Mouse (Mus musculus) kidney, embryonic 15.5 days (tissue): ENCODE data around the gene Acoxl. TPM values are rescaled to one million over a fixed set of nuclear protein-coding genes. Genes with fewer than 3 reads are reported as not detected.

Experiments
- ATAC-seq: fragments of 200-750 bp; cut with Nextera tagmentation; replicated peaks from 2 replicates; pipeline ENCODE4 v1.8.0; 2017; ENCODE audit warnings: moderate TSS enrichment; ENCODE audit not compliant: low FRiP score
- H3K27ac ChIP-seq: fragments of 300-500 bp; sonication (generic); 2 replicates; pipeline ENCODE4 v1.5.1; 2015; ENCODE audit warnings: mild to moderate bottlenecking, inconsistent platforms
- H3K27me3 ChIP-seq: fragments of 300-500 bp; sonication (generic); 2 replicates; pipeline ENCODE4 v1.6.1; 2015; ENCODE audit warnings: inconsistent platforms
- H3K36me3 ChIP-seq: fragments of 300-500 bp; sonication (generic); 2 replicates; pipeline ENCODE4 v1.6.1; 2015; ENCODE audit warnings: inconsistent platforms
- H3K4me1 ChIP-seq: fragments of 300-500 bp; sonication (generic); 2 replicates; pipeline ENCODE4 v1.6.1; 2015; ENCODE audit warnings: inconsistent platforms
- H3K4me2 ChIP-seq: fragments of 300-500 bp; sonication (generic); 2 replicates; pipeline ENCODE4 v1.6.1; 2015; ENCODE audit warnings: moderate library complexity, mild to moderate bottlenecking, inconsistent platforms
- H3K4me3 ChIP-seq: fragments of 300-500 bp; sonication (generic); replicated peaks from 2 replicates; pipeline ENCODE4 v1.5.1; 2015; ENCODE audit warnings: mild to moderate bottlenecking, inconsistent platforms
- H3K9ac ChIP-seq: fragments of 300-500 bp; sonication (generic); 2 replicates; pipeline ENCODE4 v1.6.1; 2015; ENCODE audit warnings: mild to moderate bottlenecking, inconsistent platforms
- H3K9me3 ChIP-seq: fragments of 300-500 bp; sonication (generic); replicated peaks from 2 replicates; pipeline ENCODE4 v1.6.1; 2016; ENCODE audit warnings: inconsistent platforms
- WGBS: fragments of 180-500 bp; shearing (Covaris S2); methylation state at CpG from one replicate; pipeline ENCODE4 v1.1.7; 2015; ENCODE audit warnings: mixed read lengths; 5-methylcytosine and 5-hydroxymethylcytosine counted together
- polyA plus RNA-seq: library from polyadenylated mRNA; unstranded; fragments of >200 nt; fragmentation: Nextera tagmentation; extraction: Ambion mirVana; gene quantifications from 2 replicates; pipeline ENCODE4 v1.2.1, GENCODE M21; 2015

Acoxl gene
- polyA plus RNA-seq, 1 experiment from 2014 or later: 0.74 TPM

DNA sequence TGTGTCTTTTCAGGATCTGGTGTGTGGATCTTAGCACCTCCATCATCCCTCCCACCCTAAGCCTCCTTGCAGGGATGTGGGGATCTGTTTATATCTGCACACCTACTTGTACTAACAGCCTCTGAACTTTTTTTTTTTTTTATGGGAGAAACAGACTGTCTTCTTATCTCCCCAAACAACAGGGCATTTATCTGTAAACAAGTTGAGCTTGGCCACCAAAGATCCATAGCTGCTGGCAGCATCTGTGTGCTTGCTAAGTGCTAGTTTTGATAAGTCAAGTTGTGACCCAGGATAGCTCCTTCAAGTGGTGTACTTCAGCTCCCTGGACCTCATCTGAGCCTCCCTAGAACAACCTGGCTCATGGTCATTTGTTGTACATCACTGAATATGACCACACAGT, 305.3 kb downstream of the Acoxl start:
- ATAC-seq: no peak
- Histone ChIP-seq H3K27me3 (no peaks in the 10 kb centered on the region), H3K9me3 (no peaks in the 10 kb centered on the region), H3K4me2 (no peak overlapping the region), H3K4me1 (peaks cover 32% of the 10 kb centered on the region), H3K27ac (no peak overlapping the region), H3K9ac (no peak overlapping the region), H3K36me3 (peaks cover 52% of the 10 kb centered on the region), H3K4me3 (no peak overlapping the region)

DNA sequence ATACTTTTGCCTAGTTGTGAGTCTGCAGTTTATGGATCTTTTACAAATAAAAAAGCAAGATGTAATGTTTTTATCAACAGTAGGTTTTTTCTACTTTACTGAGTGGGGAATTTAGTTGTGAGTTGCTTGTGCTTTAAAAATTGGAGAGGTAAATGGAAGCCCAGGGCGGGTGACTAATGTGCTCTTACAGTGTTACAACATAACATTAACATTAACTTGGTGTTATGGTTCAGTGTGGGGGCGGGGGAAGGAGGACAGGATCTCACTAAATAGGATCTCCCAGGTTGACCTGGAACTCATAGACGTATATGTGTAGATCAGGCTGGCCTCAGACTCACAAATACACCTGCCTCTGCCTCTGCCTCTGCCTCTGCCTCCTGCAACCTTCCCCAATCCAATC, 306.8 kb downstream of the Acoxl start:
- peak overlapping the region; percentile 28; the same call in 1 of the 2 replicates for H3K27ac ChIP-seq
- no peak for ATAC-seq
- H3K4me3 ChIP-seq: no peak overlapping the region
- H3K9ac ChIP-seq: no peak overlapping the region
- 51% methylated on average over 3 of the region's 3 CpGs for WGBS
- H3K27me3 ChIP-seq: no peaks in the 10 kb centered on the region
- H3K4me2 ChIP-seq: no peak overlapping the region
- no peaks in the 10 kb centered on the region for H3K9me3 ChIP-seq
- H3K36me3 ChIP-seq: peaks cover 64% of the 10 kb centered on the region
- H3K4me1 ChIP-seq: peaks cover 21% of the 10 kb centered on the region

DNA sequence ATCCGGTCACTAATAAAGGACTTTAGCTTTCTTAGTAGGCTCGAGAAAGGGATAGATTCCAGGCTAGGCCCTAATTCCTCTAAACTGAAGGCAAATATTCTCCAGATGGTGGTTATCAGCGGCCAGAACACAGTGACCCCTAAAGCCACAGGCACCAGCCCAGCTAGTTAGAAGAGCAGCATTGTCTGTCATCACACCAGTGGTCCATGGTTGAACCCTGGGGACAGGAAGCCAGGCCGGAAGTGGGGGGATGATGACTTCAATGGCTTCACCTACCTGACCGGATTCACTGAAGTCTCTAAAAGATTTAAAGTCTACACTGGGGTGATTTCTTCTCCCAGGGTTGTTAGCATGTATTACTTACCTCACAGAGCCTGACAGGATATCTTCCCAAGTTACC, 310.9 kb downstream of the Acoxl start:
- Histone ChIP-seq H3K9me3 (no peaks in the 10 kb centered on the region), H3K4me2 (no peak overlapping the region), H3K4me1 (peaks cover 25% of the 10 kb centered on the region), H3K9ac (no peak overlapping the region), H3K4me3 (no peak overlapping the region), H3K27me3 (no peaks in the 10 kb centered on the region), H3K36me3 (peaks cover 63% of the 10 kb centered on the region), H3K27ac (no peak overlapping the region)
- ATAC-seq: no peak
- WGBS: 76% methylated on average over 5 of the region's 5 CpGs

DNA sequence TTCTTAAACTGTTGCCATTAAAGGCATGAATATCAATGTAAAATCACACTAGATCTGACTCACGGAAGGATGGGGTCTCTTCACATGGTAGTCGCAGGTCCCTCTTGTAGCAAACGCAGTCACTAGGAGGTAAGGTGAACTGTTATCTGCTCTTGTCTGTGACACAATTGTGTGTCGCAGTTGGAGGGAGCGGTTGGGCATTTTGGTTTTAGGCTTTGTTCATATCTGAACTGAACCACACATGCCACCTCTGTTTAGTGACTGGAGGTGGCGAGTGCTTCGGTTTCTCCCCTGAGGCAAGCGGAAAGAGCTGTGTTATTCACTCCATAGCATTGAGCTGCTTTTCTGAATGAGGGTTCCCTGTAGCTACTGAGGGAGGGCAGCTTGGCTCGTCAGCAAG, 313.5 kb downstream of the Acoxl start:
- H3K4me3 ChIP-seq: no peak overlapping the region

DNA sequence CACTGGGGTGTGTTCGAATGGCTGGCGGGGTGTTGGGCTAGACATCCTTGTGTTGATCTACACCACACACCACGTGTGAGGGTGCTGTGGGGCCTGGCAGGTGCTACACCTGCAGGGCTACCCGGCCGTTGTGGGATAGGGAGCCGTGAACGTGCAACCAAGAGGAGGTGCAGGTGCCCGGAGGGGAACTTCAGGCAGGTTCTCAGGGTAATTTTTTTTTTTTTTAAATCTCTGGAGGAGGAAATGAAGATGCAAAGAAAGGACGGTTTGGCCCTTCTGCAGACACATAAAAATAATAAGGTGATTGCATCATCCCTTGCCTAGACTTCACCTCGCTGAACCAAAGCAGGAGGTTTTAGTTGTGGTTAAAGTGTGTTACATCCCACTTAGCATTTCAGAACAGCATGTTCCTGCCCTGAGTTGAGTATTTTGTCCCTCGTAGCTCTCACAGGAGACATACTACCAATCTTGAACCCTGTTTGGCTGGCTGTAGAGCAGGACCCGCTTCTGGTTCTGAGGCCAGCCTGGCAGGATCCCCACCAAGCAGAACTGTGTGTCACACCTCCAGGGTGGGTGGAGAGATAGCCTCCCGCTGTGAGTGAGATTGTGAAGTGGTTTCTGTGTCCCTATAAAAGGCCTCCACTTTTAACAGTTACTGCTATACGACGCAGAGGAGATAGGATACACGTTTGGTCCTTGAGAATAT, 314.3 kb downstream of the Acoxl start:
- no peaks in the 10 kb centered on the region for H3K27me3 ChIP-seq
- H3K4me2 ChIP-seq: no peak overlapping the region
- ATAC-seq: no peak
- no peak overlapping the region for H3K4me3 ChIP-seq
- no peaks in the 10 kb centered on the region for H3K9me3 ChIP-seq
- H3K36me3 ChIP-seq: peaks cover 59% of the 10 kb centered on the region
- no peak overlapping the region for H3K27ac ChIP-seq
- 74% methylated on average over 16 of the region's 16 CpGs for WGBS
- no peak overlapping the region for H3K9ac ChIP-seq
- peaks cover 46% of the 10 kb centered on the region for H3K4me1 ChIP-seq

More for the DNA sequence above, 313.5 kb downstream of the Acoxl start:
- Histone ChIP-seq H3K27me3 (no peaks in the 10 kb centered on the region), H3K9ac (no peak overlapping the region), H3K4me2 (no peak overlapping the region), H3K4me1 (peaks cover 38% of the 10 kb centered on the region), H3K9me3 (no peaks in the 10 kb centered on the region), H3K27ac (no peak overlapping the region), H3K36me3 (peaks cover 67% of the 10 kb centered on the region)
- ATAC-seq: no peak
- 89% methylated on average over 9 of the region's 9 CpGs for WGBS

DNA sequence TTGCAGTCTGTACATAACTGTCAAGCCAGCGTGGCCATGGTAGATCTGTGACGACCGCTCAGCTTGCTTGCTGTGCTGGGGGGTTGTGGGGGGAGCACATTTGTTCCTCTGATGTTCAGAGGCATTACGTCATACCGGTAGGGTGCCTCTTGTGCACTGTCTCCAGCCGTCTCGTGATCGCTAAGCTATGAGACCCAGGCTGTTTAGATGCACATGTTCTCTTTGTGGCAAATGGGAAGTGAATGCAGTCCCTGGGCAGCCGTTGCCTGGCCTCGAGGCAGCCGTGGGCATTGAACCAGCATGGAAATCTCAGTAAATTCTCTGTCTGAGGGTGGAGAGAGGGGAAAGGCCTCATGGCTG, 314.9 kb downstream of the Acoxl start:
- WGBS: 76% methylated on average over 11 of the region's 11 CpGs
- H3K36me3 ChIP-seq: peaks cover 54% of the 10 kb centered on the region
- no peak overlapping the region for H3K27ac ChIP-seq
- H3K4me2 ChIP-seq: no peak overlapping the region
- H3K4me1 ChIP-seq: peaks cover 48% of the 10 kb centered on the region
- no peaks in the 10 kb centered on the region for H3K27me3 ChIP-seq
- ATAC-seq: no peak
- H3K9ac ChIP-seq: no peak overlapping the region
- H3K9me3 ChIP-seq: no peaks in the 10 kb centered on the region
- no peak overlapping the region for H3K4me3 ChIP-seq

DNA sequence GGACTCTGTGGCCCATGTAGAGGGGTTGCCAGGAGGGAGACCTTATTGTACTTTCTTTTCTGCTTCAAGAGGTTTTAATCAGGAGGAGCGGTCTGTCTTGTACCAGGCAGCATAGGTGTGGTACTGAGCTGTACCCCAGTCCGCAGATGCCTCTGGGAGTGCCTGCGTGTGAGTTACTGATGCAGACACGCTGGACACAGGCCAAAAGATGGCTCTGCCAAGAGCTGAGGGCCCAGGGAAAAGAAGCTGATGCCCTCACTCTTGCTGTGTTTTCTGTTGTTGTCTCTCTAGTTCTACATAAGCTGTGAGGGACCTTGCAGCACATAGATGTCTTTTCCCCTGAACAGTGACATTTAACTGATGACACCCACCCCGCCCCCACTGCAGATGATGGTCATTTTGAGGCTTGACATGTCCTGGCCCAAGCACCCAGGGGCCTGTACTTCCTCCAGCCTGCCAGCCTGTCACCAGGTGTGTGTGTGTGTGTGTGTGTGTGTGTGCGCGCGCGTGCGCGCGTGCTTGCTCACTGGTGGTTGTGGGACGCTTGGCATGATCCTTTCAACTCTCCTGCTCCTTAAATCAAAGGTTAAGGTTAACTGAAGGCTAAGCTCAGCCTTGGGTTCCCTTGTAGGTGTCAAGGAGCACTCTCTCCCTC, 316.9 kb downstream of the Acoxl start:
- Histone ChIP-seq H3K4me2 (no peak overlapping the region), H3K36me3 (peaks cover 48% of the 10 kb centered on the region)
- WGBS: 87% methylated on average over 13 of the region's 13 CpGs

DNA sequence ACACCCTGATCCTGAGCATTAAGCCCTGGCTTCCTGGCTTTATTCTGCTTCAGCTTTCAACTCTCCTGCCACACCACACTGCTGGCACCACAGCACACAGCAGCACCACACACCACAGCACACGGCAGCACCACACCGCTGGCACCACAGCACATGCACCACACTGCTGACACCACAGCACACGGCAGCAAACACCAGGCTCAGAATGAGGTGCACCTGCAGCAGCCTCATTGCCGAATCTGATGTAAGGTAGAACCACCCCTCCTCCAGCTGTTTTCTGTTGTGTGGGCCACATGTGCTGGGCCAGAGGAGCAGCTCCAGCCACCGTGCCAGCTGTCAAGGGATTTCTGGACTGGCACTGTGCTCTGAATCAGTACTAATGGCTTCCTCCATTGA, 317.4 kb downstream of the Acoxl start:
- no peaks in the 10 kb centered on the region for H3K9me3 ChIP-seq
- H3K27me3 ChIP-seq: no peaks in the 10 kb centered on the region
- no peak overlapping the region for H3K4me3 ChIP-seq
- H3K4me2 ChIP-seq: no peak overlapping the region
- H3K4me1 ChIP-seq: peaks cover 58% of the 10 kb centered on the region
- peaks cover 43% of the 10 kb centered on the region for H3K36me3 ChIP-seq
- WGBS: 73% methylated on average over 5 of the region's 5 CpGs
- H3K27ac ChIP-seq: no peak overlapping the region
- ATAC-seq: no peak
- no peak overlapping the region for H3K9ac ChIP-seq

More for the DNA sequence above, 316.9 kb downstream of the Acoxl start:
- H3K27ac ChIP-seq: no peak overlapping the region
- no peak overlapping the region for H3K4me3 ChIP-seq
- no peaks in the 10 kb centered on the region for H3K9me3 ChIP-seq
- H3K27me3 ChIP-seq: no peaks in the 10 kb centered on the region
- no peak overlapping the region for H3K9ac ChIP-seq
- peaks cover 58% of the 10 kb centered on the region for H3K4me1 ChIP-seq
- ATAC-seq: no peak

DNA sequence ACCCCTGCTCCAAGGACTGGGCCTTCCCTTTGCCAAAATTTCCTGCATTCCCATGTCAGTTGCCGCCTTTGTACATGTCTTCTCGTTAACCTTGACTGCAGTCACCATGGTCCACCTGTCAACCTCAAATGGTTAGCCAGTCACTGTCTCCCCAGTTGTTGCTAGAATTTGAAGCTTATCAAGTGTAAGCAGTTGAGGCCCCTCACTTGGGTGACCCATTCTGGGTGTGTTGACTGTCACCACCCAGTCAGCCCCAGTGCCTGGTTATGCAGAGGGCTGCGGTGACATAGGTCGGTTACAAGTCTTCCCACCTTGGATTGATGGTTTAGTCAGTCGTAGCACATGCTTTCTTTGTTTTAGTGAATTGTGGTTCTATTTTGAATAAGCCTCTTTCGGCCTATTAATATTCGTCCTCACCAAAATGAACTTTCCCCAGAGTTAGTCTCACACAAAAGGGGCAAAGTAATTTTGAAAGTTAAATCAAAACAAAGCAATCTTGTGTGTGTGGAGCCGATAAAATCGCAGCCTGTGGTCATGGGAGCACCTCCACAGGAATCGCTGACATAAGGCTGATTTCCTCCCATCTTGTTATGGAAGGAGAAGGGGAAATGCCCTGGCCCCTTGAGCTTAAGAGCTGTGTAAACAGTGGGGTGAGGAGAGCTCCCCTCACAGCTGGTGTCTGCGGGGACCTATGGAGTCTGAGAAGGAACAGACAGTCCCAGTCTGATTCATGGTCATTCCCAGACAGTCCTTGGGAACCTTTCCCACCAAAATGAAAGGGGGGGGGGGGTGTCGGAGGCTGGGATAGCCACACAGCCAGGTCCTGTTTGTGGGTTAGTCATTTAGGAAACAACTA, 318.1 kb downstream of the Acoxl start:
- peaks cover 58% of the 10 kb centered on the region for H3K4me1 ChIP-seq
- H3K4me2 ChIP-seq: no peak overlapping the region
- no peaks in the 10 kb centered on the region for H3K9me3 ChIP-seq
- 0 out of 2 replicates have a peak, but pooled peaks have one; percentile 28 for ATAC-seq
- no peaks in the 10 kb centered on the region for H3K27me3 ChIP-seq
- peaks cover 42% of the 10 kb centered on the region for H3K36me3 ChIP-seq
- peak overlapping the region; percentile 18; the same call in 1 of the 2 replicates for H3K27ac ChIP-seq
- no peak overlapping the region for H3K4me3 ChIP-seq
- H3K9ac ChIP-seq: no peak overlapping the region
- WGBS: 51% methylated on average over 12 of the region's 12 CpGs

DNA sequence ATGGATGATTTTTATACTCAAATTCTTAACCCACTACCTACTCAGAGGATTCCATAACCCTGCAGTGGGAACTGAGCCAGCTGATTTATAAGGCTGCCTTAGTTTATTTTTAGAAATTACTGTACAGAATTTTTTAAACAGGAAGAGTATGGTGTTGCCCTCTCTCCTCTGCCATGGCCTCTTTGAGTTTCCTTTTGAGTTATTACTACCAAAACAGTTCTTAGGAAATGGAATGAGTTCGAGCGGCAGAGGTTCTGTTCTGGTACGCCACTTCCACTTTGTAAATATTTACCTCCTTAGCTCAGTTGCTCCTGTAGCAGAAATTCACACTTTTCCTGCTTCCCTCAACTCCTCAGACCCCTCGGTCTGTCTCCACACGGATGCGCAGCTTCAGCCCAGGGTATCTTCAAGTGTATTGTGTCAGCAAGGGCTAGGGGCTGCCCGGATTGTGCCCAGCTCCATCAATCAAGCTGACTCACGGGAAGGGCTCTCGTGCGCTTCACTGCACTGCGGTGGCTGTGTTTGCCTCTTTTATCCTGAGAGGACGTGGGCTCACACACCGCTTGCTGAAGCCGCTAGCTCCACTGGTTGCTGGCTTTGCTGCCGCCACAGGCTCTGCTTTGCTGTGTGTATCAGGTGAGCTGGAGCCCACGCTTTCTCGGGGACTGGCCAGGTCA, 320.2 kb downstream of the Acoxl start:
- Histone ChIP-seq H3K27me3 (no peaks in the 10 kb centered on the region), H3K27ac (peak overlapping the region; percentile 48; the same call in 1 of the 2 replicates), H3K9me3 (no peaks in the 10 kb centered on the region), H3K4me3 (no peak overlapping the region), H3K36me3 (peaks cover 35% of the 10 kb centered on the region), H3K4me1 (peaks cover 50% of the 10 kb centered on the region), H3K9ac (no peak overlapping the region), H3K4me2 (peak overlapping the region; percentile 5; the same call in 1 of the 2 replicates)
- peak; percentile 77 for ATAC-seq
- 28% methylated on average over 17 of the region's 17 CpGs for WGBS

DNA sequence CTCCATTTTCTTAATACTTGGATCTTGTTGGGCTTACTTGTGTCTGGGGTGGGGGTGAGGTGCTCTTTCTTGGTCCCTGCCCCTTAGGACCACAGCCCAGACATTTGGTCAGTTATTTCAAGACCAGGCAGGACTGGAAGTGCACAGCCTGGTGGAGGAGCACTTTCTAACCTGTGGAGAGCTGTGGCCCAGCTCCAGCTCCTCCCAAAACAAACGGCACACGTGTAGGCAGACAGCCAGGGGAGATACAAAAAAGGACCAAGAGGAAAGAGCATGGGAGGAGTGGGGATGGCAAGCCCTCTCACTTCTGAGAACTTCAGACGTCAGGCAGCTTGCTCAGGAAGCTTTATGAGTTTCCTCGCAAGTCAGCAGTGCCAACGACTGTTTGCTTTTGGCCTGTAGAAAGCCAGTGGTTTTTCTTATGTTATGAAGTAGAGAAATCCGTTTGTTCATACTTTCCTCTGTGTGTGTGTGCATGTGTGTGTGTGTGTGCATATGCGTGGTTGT, 321.0 kb downstream of the Acoxl start:
- Histone ChIP-seq H3K4me2 (no peak overlapping the region), H3K36me3 (peaks cover 30% of the 10 kb centered on the region), H3K27me3 (no peaks in the 10 kb centered on the region), H3K9ac (no peak overlapping the region), H3K4me3 (no peak overlapping the region), H3K9me3 (no peaks in the 10 kb centered on the region), H3K27ac (0 out of 2 replicates have a peak overlapping the region, but pooled peaks have one; percentile 48), H3K4me1 (peaks cover 47% of the 10 kb centered on the region)
- no peak for ATAC-seq
- 60% methylated on average over 7 of the region's 7 CpGs for WGBS
